Mouse (Mus musculus) heart, postnatal 36 days (tissue): ENCODE results near the gene Col5a1. TPM values are rescaled to one million over a fixed set of nuclear protein-coding genes. Genes with fewer than 3 reads are reported as not detected.

Experiments used
- DNase-seq, 2 experiments: peaks; one replicate each; pipeline ENCODE4 v3.0.0; 2021 to 2022
- intact Hi-C: fragments of 180-260 bp; cut with DNase I; formaldehyde crosslinking; loops from one replicate; pipeline ENCODE4 v1.15.1; 2025
- total RNA-seq, 2 experiments: library from RNA; stranded (reverse); gene quantifications; 2 replicates each; pipeline ENCODE4 v1.2.3; 2021

Gene Col5a1
- total RNA-seq, 2 experiments from 2014 or later, result 35.8 to 42.4 TPM

DNA sequence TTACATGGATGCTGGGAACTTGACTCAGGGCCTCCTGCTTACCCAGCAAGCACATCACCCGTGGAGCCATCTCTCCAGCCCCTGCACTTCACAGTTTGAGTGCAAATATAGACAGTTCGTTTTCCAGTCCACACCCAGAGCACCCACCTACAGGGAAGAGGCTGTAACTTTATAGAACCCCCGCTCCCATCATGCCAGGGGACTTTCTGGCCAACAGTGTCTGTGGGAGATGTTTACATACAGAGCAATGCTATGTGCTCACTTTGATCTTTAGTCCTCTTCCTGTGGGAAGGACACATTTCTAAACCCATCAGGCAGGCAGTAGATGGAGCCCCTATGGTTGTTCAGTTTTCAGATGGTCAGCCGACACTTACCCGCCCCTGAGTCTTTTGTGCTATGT, 180.5 kb downstream of the Col5a1 start:
- intact Hi-C loops, result no loop called here
- DNase-seq, result no peak

DNA sequence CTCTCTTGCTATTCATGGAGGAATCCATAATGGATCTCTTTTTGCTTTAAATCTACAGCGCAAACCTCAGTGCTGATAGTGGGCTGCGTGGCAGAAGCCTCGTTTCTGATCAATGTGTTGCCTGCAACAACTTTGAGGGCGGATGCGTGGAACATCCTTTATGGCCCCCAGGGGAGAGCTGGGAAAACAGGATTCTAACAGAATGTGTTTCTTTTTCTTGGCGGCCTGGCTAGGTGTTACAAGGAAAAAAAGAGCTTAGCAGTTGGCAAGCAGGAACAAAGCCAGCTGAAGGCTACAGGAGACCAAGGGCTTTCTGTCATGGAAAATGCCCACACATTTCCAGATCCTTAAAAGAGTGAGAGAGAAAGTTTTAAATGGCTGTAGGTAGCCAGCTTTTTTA, 180.9 kb downstream of the Col5a1 start:
- no peak for DNase-seq
- intact Hi-C loops, result no loop called here

DNA sequence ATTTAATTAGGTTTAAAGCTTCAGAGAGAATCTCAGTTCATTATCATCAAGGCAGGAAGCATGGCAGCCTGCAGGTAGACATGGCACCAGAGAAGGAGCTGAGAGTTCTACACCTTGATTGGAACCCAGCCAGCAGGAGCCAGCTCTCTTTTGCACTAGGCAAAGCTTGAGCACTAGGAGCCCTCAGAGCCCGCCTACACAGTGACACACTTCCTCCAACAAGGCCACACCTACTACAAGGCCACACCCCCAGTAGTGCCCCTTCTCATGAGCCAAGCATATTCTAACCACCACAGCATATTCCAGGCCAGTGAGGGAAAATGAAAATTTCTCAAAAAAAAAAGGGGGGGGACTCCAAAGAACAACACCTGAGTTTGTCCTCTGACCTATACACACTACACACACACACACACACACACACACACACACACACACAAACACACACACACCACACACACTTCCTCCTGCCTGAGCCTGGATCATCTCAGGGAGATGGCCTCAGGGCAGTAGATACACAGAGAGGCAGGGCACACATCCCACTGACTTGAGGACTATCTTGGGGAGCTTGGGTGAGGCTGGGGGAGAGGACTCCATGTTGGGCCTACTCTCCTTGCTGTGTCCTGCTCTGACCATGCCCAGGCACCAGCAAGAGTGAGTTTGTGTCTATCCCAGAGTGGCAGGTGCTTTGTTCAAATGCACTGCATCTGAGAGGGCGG, 181.8 kb downstream of the Col5a1 start:
- no peak for DNase-seq
- intact Hi-C loops, result no loop called here

DNA sequence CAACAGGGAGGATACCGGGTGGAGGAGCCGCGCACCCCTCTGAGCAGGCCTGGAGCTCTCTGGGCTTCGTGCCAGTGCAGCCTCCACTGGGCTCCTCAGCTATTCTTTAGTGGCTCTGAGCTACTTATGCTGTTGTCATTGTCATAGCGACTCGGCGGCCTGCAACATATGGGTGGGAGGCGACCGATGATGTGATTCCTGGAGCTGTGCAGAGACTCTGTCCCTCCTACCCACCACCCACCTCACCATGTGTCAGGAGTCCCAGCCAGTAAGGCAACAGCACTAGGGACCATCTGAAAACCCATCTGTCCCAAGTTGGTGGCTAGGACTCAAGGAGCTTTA, 182.3 kb downstream of the Col5a1 start:
- intact Hi-C loops, result no loop called here
- DNase-seq, result no peak

DNA sequence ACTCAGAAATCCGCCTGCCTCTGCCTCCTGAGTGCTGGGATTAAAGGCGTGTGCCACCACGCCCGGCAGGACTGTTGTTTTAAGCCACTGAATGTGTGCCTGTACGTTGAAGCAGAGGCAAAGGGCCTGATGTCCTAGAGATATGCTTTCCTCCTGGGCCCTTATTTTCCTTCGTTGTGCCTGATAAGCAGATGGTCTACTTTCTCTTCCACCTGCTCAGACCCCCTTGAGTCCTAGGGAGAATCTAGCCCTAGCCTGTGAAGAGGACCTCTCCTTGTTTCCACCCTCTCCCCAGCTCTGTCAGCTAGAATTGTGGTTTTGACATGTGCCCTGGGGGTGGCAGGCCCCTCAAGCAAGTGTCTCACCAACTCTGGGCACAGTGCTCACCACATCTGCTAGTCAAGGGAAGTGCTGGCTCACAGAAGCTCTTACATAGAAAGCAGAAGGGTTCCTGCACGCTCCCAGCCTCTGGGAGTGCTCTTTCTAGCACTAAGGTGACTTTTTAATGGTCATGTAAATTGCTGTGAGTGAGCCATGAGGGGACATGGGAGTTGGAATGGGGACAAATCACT, 189.5 kb downstream of the Col5a1 start:
- intact Hi-C loops, result no loop called here
- no peak for DNase-seq

DNA sequence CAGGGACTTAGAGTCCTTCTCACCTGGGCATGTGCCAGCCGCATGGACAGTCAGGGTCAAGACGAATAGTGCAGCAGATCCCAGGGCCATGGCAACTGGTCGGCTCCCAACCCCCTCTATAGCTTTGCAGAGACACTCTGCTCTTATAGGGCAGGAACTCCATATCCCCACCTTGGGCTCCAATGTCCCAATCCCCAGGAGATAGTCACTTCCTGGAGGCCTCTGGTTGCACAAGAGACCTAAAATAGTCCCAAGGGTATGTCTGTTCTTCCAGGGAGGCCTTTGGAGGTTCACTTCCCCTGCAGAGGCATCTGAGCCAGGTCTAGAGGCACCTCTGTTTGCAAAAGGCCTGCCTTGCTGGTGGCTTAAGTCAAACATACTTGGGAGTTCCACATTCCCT, 198.5 kb downstream of the Col5a1 start, which contains the start of gene Fcnb:
Gene Fcnb, minus strand, starts transcription at position 118 of the 400 bp plus-strand sequence.
- DNase-seq, result no peak
- intact Hi-C loops, result loop anchor here (10.0 kb wide), 1 partner anchor 330 kb away; no protein-coding TSS in a partner anchor

DNA sequence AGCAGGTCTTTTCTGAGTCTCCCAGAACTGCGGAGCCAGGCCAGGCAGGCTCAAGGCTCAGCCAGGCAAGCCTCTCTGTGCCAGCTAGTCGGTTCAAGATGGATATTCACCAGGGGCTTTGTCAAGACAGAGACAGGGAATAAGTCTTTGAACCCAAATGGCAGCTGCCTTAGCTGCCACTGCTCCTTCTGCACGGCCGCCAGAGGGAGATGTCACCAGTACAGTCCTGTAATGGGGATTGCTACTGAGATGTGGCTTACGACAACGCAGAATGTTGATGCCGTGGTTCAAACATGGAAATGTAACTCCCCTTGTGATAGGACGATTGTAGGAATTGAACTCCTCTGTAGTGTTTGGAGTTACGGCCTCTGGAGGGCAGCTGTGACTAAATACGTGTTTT, 199.9 kb downstream of the Col5a1 start:
- intact Hi-C loops, result loop anchor here (10.0 kb wide), 1 partner anchor 329 kb away; no protein-coding TSS in a partner anchor
- DNase-seq, result no peak

DNA sequence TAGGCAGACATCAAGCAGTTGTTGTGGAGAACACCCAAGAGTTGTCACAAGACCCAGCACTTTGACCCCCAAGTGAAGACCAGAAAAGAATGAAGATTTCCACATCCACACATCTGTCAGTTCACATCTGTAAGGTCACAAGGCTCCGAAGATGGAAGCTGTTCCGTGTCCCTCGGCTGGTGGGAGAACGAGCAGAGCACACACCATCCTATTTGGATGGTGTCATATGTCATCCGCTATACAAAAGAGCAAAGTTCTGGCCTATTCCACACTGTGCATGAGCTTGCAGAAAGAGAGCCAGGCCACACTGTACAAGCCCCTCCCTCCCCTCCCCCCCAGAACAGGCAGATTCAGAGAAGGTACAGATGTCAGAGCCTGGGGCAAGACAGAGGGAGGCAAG, 202.9 kb downstream of the Col5a1 start:
- no peak for DNase-seq

More for the DNA sequence above, 202.9 kb downstream of the Col5a1 start:
- intact Hi-C loops, result loop anchor here (10.0 kb wide), 1 partner anchor 326 kb away; no protein-coding TSS in a partner anchor

Other genes starting within 250 kb of the Col5a1 start
- 10 to 100 TPM; 52.8 to 53.8 TPM for gene Rxra, start 210.0 kb upstream of the Col5a1 start, total RNA-seq
- gene Fcnb, start 198.5 kb downstream of the Col5a1 start, total RNA-seq, result not detected